Mouse (Mus musculus) testis, adult 10 weeks (tissue): ENCODE measurements around the gene Grpel1. TPM values are rescaled to one million over a fixed set of nuclear protein-coding genes. Genes with fewer than 3 reads are reported as not detected.

ENCODE experiments used
- polyA plus RNA-seq: library from polyadenylated mRNA; stranded (reverse); fragments of 350-450 nt; fragmentation: Illumina TruSeq; extraction: RNeasy Lipid Tissue Mini Kit (QIAGEN cat#74804); gene quantifications from one replicate; pipeline ENCODE4 v1.2.3, GENCODE M21; 2014; ENCODE audit warnings: low read depth, low replicate concordance

The Grpel1 gene
- 11.4 TPM for polyA plus RNA-seq

DNA sequence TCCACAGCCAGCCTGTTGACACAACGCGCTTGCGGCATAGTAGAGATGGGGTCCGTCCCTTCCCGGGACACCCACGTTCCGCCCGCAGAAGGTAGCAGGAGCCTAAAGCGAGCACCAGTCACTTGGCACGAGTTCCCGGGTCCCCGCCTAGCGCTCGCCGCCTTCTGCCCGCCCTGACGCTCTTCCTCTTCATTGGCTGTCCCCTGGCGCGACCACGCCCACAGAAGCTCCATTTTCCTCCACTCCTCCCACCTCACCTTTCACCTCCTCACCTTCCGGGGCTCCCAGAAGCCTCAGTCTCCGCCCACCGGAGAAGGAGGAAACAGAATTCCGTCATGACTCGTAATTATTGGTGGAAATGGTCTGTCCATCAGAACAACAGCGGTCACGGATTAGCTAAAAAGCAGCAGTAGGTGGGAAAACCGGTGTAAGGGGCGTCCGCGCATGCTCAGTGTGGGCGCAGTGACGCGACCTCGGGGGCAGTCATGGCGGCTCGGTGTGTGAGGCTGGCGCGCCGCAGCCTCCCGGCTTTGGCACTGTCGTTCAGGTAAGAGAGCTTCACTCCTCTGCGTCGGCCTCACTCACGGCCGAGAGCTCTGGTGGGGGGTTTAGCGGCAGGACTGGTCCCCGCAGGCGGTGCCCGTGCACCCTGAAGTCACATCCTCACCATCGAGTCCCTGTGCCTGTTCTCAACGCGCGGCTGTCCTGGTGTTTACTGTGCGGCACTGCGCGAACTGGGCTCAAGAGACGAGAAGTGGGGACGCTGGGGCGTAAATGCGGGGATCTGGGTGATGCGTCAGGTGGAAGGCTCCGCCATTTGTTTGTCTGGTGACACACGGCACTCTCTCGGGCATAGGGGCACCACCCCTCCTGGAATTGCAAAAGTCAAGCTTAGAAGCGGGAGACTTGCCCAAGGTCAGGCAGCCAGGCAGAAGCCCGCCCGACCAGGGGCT is at the start of gene Grpel1:
Grpel1 (plus strand) TSS at position 290 of the 953 bp plus-strand sequence.

GRCm38 (mm10) chr5:36484171-36484990 is 19.6 kb downstream of the Grpel1 start, which contains the start of the genes Tada2b and Ccdc96:
Gene Tada2b, minus strand, starts transcription at chr5:36484285.
Gene Ccdc96, plus strand, starts transcription at chr5:36484588.

Other genes with a start within 250 kb of the Grpel1 start
- gene Sorcs2, start 66.9 kb upstream of the Grpel1 start, polyA plus RNA-seq: 3.4 TPM
- 30.8 TPM for gene Tada2b, start 19.3 kb downstream of the Grpel1 start, polyA plus RNA-seq
- 51.5 TPM for gene Ccdc96, start 19.6 kb downstream of the Grpel1 start, polyA plus RNA-seq
- 44.1 TPM for gene Tbc1d14, start 128.3 kb downstream of the Grpel1 start, polyA plus RNA-seq
- gene D5Ertd579e, start 231.0 kb downstream of the Grpel1 start, polyA plus RNA-seq: 26.1 TPM